Mouse (Mus musculus) MEL (cell line): ENCODE measurements at regions not wholly inside any gene's neighbourhood (a gene's known extent, or its start where the extent isn't known, plus 50 kb on each side); places are given as distances from the start of the nearest gene placed in this dataset.

Source experiments
- DNase-seq: peaks from one replicate; pipeline ENCODE4 v3.0.0; 2011; ENCODE audit warnings: low read depth, low spot score
- H3K27ac ChIP-seq: 2 replicates; pipeline ENCODE4 v1.5.1; 2012; ENCODE audit warnings: low read depth, mild to moderate bottlenecking, control low read depth, low read length, moderate library complexity; ENCODE audit not compliant: control insufficient read depth
- H3K27me3 ChIP-seq, 2 experiments: fragments of 150-350 bp in 1 of 2; sonication (generic) in 1 of 2; 2 replicates each; pipeline ENCODE4 v1.6.1; 2012; ENCODE audit warnings: low read length in 2 of 2, mild to moderate bottlenecking in 2 of 2, improper control_type of control experiment in 1 of 2, moderate library complexity in 1 of 2; ENCODE audit not compliant: insufficient read depth in 2 of 2, control insufficient read depth in 1 of 2
- H3K36me3 ChIP-seq, 2 experiments: 2 replicates each; pipeline ENCODE4 v1.6.1; 2012 to 2014; ENCODE audit warnings: low read length in 2 of 2, improper control_type of control experiment in 1 of 2, inconsistent platforms in 1 of 2, mild to moderate bottlenecking in 1 of 2; ENCODE audit not compliant: insufficient read depth in 2 of 2, control insufficient read depth in 1 of 2
- H3K4me1 ChIP-seq, 2 experiments: fragments of 150-350 bp in 1 of 2; sonication (generic) in 1 of 2; 2 replicates each; pipeline ENCODE4 v1.6.1; 2012; ENCODE audit warnings: low read length in 2 of 2, improper control_type of control experiment in 1 of 2, mild to moderate bottlenecking in 1 of 2; ENCODE audit not compliant: insufficient read depth in 2 of 2, control insufficient read depth in 1 of 2
- H3K4me3 ChIP-seq, 2 experiments: fragments of 150-350 bp in 1 of 2; sonication (generic) in 1 of 2; 2 replicates each; pipeline ENCODE4 v1.5.1; 2012; ENCODE audit warnings: low read depth in 2 of 2, low read length in 2 of 2, mild to moderate bottlenecking in 2 of 2, moderate library complexity in 2 of 2, control low read depth in 1 of 2, improper control_type of control experiment in 1 of 2; ENCODE audit not compliant: control insufficient read depth in 1 of 2, insufficient read depth in 1 of 2
- H3K79me2 ChIP-seq: 2 replicates; pipeline ENCODE4 v1.6.1; 2012; ENCODE audit warnings: mild to moderate bottlenecking, low read length, moderate library complexity; ENCODE audit not compliant: control insufficient read depth, poor library complexity, insufficient read depth
- H3K9ac ChIP-seq: 2 replicates; pipeline ENCODE4 v1.6.1; 2012; ENCODE audit warnings: low read depth, mild to moderate bottlenecking, control low read depth, low read length, moderate library complexity; ENCODE audit not compliant: control insufficient read depth, poor library complexity, severe bottlenecking
- H3K9me3 ChIP-seq: fragments of 150-350 bp; sonication (generic); replicated peaks from 2 replicates; pipeline ENCODE4 v1.6.1; 2012; ENCODE audit warnings: mild to moderate bottlenecking, low read length, improper control_type of control experiment, moderate library complexity; ENCODE audit not compliant: insufficient read depth
- BHLHE40 ChIP-seq: IDR thresholded peaks from 2 replicates; pipeline ENCODE4 v1.6.1; 2012; ENCODE audit warnings: low read depth, mild to moderate bottlenecking, inconsistent platforms, low read length, improper control_type of control experiment, borderline replicate concordance
- ELF1 ChIP-seq: IDR thresholded peaks from 2 replicates; pipeline ENCODE4 v1.6.1; 2014; ENCODE audit warnings: low read depth, mild to moderate bottlenecking, inconsistent platforms, low read length, improper control_type of control experiment, moderate library complexity
- EP300 ChIP-seq, 2 experiments: IDR thresholded peaks; 2 replicates each; pipeline ENCODE4 v1.6.1; 2011; ENCODE audit warnings: improper control_type of control experiment in 2 of 2, low read length in 2 of 2, low read depth in 1 of 2, mild to moderate bottlenecking in 1 of 2
- ETS1 ChIP-seq: IDR thresholded peaks from 2 replicates; pipeline ENCODE4 v1.6.1; 2012; ENCODE audit warnings: low read depth, mild to moderate bottlenecking, inconsistent platforms, low read length, improper control_type of control experiment, moderate library complexity
- GABPA ChIP-seq: IDR thresholded peaks from 2 replicates; pipeline ENCODE4 v1.6.1; 2012; ENCODE audit warnings: low read depth, mild to moderate bottlenecking, inconsistent platforms, low read length, improper control_type of control experiment, moderate library complexity
- HCFC1 ChIP-seq: IDR thresholded peaks from 2 replicates; pipeline ENCODE4 v1.6.1; 2012; ENCODE audit warnings: low read depth, mild to moderate bottlenecking, inconsistent platforms, low read length, improper control_type of control experiment, moderate library complexity
- MAX ChIP-seq: IDR thresholded peaks from 2 replicates; pipeline ENCODE4 v1.6.1; 2011; ENCODE audit warnings: low read length, improper control_type of control experiment
- MEF2A ChIP-seq: IDR thresholded peaks from 2 replicates; pipeline ENCODE4 v1.6.1; 2014; ENCODE audit warnings: low read depth, mild to moderate bottlenecking, inconsistent platforms, low read length, improper control_type of control experiment; ENCODE audit not compliant: poor library complexity, insufficient replicate concordance, severe bottlenecking; ENCODE audit errors: extremely low read depth
- MYB ChIP-seq: IDR thresholded peaks from 2 replicates; pipeline ENCODE4 v1.6.1; 2011; ENCODE audit warnings: mild to moderate bottlenecking, low read depth, low read length, improper control_type of control experiment
- NELFE ChIP-seq: IDR thresholded peaks from 2 replicates; pipeline ENCODE4 v1.6.1; 2011; ENCODE audit warnings: low read depth, low read length, improper control_type of control experiment
- NRF1 ChIP-seq: IDR thresholded peaks from 2 replicates; pipeline ENCODE4 v1.6.1; 2014; ENCODE audit warnings: low read depth, mild to moderate bottlenecking, inconsistent platforms, low read length, improper control_type of control experiment, moderate library complexity; ENCODE audit not compliant: poor library complexity, insufficient read depth, severe bottlenecking
- POLR2A ChIP-seq, 2 experiments: IDR thresholded peaks; 2 replicates each; pipeline ENCODE4 v1.6.1; 2011 to 2012; ENCODE audit warnings: low read length in 2 of 2, mild to moderate bottlenecking in 2 of 2, control low read depth in 1 of 2, improper control_type of control experiment in 1 of 2, low read depth in 1 of 2, moderate library complexity in 1 of 2; ENCODE audit not compliant: control insufficient read depth in 1 of 2, insufficient read depth in 1 of 2, poor library complexity in 1 of 2
- POLR2AphosphoS2 ChIP-seq: IDR thresholded peaks from 2 replicates; pipeline ENCODE4 v1.6.1; 2011; ENCODE audit warnings: low read length, improper control_type of control experiment
- POLR2AphosphoS5 ChIP-seq: IDR thresholded peaks from 2 replicates; pipeline ENCODE4 v1.6.1; 2012; ENCODE audit warnings: low read depth, borderline replicate concordance, mild to moderate bottlenecking, inconsistent platforms, low read length, moderate library complexity, mixed read lengths
- RCOR1 ChIP-seq: IDR thresholded peaks from 2 replicates; pipeline ENCODE4 v1.6.1; 2012; ENCODE audit warnings: low read depth, mild to moderate bottlenecking, inconsistent platforms, low read length, improper control_type of control experiment
- SIN3A ChIP-seq: IDR thresholded peaks from 2 replicates; pipeline ENCODE4 v1.6.1; 2012; ENCODE audit warnings: low read length, improper control_type of control experiment, inconsistent platforms
- SMC3 ChIP-seq: IDR thresholded peaks from 2 replicates; pipeline ENCODE4 v1.6.1; 2011; ENCODE audit warnings: low read depth, low read length, improper control_type of control experiment
- TBP ChIP-seq: IDR thresholded peaks from 2 replicates; pipeline ENCODE4 v1.8.0; 2011; ENCODE audit warnings: low read depth, low read length, improper control_type of control experiment
- ZC3H11A ChIP-seq: IDR thresholded peaks from 2 replicates; pipeline ENCODE4 v1.6.1; 2012; ENCODE audit warnings: low read depth, mild to moderate bottlenecking, inconsistent platforms, low read length, improper control_type of control experiment
- ZNF384 ChIP-seq: IDR thresholded peaks from 2 replicates; pipeline ENCODE4 v1.6.1; 2012; ENCODE audit warnings: low read depth, mild to moderate bottlenecking, inconsistent platforms, low read length, improper control_type of control experiment

GRCm38 (mm10) chr6:20982931-20983330, 232.4 kb upstream of the Kcnd2 start:
- Histone ChIP-seq H3K4me1 (no peaks in the 10 kb centered on the region), H3K79me2 (no peaks in the 10 kb centered on the region), H3K27me3 (no peaks in the 10 kb centered on the region), H3K27ac (no peak overlapping the region), H3K9me3 (no peaks in the 10 kb centered on the region), H3K4me3 (no peak overlapping the region), H3K36me3 (no peaks in the 10 kb centered on the region), H3K9ac (no peak overlapping the region)
- TF ChIP-seq RCOR1 (no peak), EP300 (IDR thresholded peaks at IDR 0.05; ENCODE audit: low read depth in 1 of 2, low read length in 2 of 2) (no peak), SMC3 (no peak), MEF2A (no peak), NRF1 (no peak), POLR2AphosphoS2 (no peak), GABPA (no peak), POLR2A (IDR thresholded peaks at IDR 0.05; ENCODE audit: control insufficient read depth in 1 of 2, insufficient read depth in 1 of 2, low read depth in 1 of 2, low read length in 2 of 2, poor library complexity in 1 of 2) (no peak), SIN3A (no peak), NELFE (no peak), MYB (no peak), ZC3H11A (no peak), ETS1 (no peak), ELF1 (no peak), HCFC1 (no peak)
- no peak for DNase-seq

- no peak for DNase-seq
- H3K4me3 ChIP-seq = no peak overlapping the region
- no peaks in the 10 kb centered on the region for H3K4me1 ChIP-seq
- no peak for TF ChIP-seq TBP
- TF ChIP-seq MAX = no peak
- TF ChIP-seq BHLHE40 = no peak
- TF ChIP-seq ZNF384 = 0 out of 2 replicates have a peak, but pooled peaks have one; percentile 23
- no peak for TF ChIP-seq SIN3A
- no peak for TF ChIP-seq POLR2AphosphoS5
- TF ChIP-seq, all 39 proteins: peak for 1
- no peaks in the 10 kb centered on the region for H3K9me3 ChIP-seq
- H3K36me3 ChIP-seq = no peaks in the 10 kb centered on the region
- no peaks in the 10 kb centered on the region for H3K79me2 ChIP-seq
- H3K9ac ChIP-seq = no peak overlapping the region
- H3K27ac ChIP-seq = no peak overlapping the region
- no peaks in the 10 kb centered on the region for H3K27me3 ChIP-seq
Observed at GRCm38 (mm10) chr6:21005077-21005476, 210.2 kb upstream of the Kcnd2 start.
